Mouse (Mus musculus): ENCODE measurements at regions not wholly inside any gene's neighbourhood (a gene's known extent, or its start where the extent isn't known, plus 50 kb on each side); places are given as distances from the start of the nearest gene placed in this dataset.
"Not testable (repeated sequence)": the region's sequence is repeated elsewhere in the genome, so short reads cannot be mapped to it uniquely, and the experiment has no call there.

DNA sequence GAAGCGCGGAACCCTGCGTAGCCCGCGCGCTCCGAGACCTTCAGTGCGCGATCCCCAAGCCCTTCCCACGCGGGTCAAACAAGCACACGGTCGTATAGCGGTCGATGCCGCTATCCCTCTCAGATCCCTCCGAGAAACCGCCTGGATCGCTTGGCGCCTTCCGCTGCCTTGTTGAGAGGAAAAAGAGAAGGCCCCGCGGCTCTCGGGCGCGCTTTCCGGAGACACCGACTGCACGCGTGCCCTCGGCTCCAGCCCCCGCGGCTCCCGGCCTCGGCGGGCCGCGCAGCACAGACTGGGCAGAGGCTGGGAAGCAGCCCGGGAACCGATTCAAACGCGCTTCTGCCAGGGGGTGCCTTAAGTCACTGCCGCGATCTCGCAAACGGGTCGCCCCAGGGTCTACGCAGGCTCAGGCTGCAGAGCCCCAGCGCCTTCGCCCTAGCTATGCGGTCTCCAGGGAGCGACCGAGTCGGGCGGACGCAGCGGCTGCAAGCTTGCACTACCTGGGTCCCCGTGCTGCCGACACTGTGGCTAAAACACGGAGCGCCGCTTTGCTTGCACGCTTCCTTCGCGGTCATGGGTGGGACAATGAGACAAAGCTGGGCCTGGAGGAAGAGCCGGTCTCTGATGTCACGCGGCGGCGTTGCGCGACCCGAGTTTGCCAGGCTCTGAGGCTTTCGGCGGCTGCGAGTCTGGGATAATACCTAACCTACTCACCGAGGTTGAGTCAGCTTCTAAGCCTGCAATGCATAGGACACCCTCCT, 87.3 kb downstream of the Crisp4 start:
- H3K9ac ChIP-seq, result peak overlapping the region; percentile 67
- H3K27ac ChIP-seq, result peak overlapping the region; percentile 74
- H3K27me3 ChIP-seq (replicated peaks), result peaks cover 13% of the 10 kb centered on the region
- H3K4me3 ChIP-seq, result peak overlapping the region; percentile 71
- no peaks in the 10 kb centered on the region for H3K36me3 ChIP-seq (replicated peaks)
- WGBS, result under 1% methylated on average over 75 of the region's 77 CpGs
- peak overlapping the region; percentile 96 for H3K4me2 ChIP-seq
- no peaks in the 10 kb centered on the region for H3K9me3 ChIP-seq
- H3K4me1 ChIP-seq, result peaks cover 14% of the 10 kb centered on the region
- peak; percentile 89 for ATAC-seq (replicated peaks)

DNA sequence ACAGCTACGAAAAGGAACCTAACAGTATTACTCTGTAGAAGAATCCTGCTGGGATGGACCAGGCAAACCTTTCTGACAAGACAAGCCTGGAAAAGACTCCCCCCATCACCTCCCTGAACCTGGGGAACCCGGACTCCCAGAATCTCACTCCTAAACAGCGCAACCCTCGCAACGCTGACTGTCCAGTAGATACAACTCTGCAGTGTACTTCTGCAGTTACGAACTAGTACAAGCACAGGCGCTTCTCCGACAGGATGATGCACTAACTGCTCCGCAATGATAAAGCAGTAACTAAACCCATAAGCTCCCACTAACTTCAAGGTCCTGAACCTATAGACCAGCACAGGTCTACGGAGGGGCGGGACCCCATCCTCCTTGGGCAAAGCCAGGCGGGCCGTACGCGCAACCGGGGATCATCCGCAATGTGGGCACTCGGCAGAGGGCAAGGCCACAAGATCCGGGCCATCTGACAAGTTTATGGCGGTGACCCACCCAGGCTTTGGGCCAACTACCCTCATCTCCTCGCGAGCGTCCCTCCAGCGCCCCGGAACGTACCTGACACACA, 88.0 kb downstream of the Crisp4 start:
- Histone ChIP-seq H3K4me1 (peaks cover 14% of the 10 kb centered on the region), H3K27ac (peak overlapping the region; percentile 74), H3K36me3 (replicated peaks) (no peaks in the 10 kb centered on the region), H3K4me2 (peak overlapping the region; percentile 96), H3K4me3 (peak overlapping the region; percentile 71), H3K9ac (peak overlapping the region; percentile 67), H3K27me3 (replicated peaks) (peaks cover 13% of the 10 kb centered on the region), H3K9me3 (no peaks in the 10 kb centered on the region)
- ATAC-seq (replicated peaks), result peak; percentile 68
- WGBS, result 1% methylated on average over 26 of the region's 26 CpGs

DNA sequence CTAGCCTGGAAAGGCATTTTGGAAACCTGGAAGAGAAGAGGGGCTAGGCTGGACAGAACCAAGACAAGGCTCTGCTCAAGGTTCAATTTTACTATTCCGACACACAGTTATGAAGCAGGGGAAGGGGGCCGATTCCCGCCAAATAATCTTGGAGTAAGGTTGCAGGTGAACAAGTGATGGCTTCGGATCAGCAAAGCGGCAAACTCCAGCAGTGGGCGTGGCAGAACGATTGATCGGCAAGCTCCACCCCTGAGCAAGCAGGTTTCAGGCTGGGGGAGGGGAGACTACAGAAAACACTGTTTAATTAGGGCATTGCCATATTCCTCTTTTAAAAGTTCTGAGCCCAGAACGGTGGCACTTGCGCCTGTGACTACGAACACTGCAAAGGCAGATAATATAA, 88.7 kb downstream of the Crisp4 start:
- H3K36me3 ChIP-seq (replicated peaks); H3K9ac ChIP-seq; ATAC-seq (replicated peaks); H3K27ac ChIP-seq; H3K9me3 ChIP-seq: not testable (repeated sequence)
- Histone ChIP-seq H3K4me3 (peak overlapping the region; percentile 71), H3K27me3 (replicated peaks) (peaks cover 13% of the 10 kb centered on the region), H3K4me1 (peaks cover 14% of the 10 kb centered on the region), H3K4me2 (peak overlapping the region; percentile 96)
- 10% methylated on average over 11 of the region's 11 CpGs for WGBS

DNA sequence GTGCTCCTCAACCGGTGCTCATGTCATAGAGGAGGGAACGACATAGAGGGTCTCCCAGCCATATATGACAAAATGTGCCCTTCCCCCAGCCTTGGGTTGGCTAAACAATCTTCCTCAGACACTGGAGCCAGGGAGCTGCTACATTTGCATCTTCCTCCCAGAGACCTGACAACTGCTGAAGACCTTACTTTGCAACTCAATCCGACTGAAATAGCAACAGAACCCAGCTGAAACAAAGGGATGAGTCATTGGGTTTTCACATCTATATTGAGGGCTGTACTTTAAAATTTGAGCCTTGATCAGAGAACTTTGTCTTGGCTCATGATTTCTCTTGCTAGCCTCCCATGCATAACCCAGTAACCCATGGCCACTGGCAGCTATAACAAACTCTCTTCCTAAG, 115.5 kb downstream of the Crisp4 start:
- H3K27ac ChIP-seq, result no peak overlapping the region
- 56% methylated on average over 3 of the region's 3 CpGs for WGBS
- no peak overlapping the region for H3K4me3 ChIP-seq
- H3K27me3 ChIP-seq (replicated peaks), result no peaks in the 10 kb centered on the region
- H3K36me3 ChIP-seq (replicated peaks), result no peaks in the 10 kb centered on the region
- H3K4me2 ChIP-seq, result no peak overlapping the region
- no peak overlapping the region for H3K9ac ChIP-seq
- no peak for ATAC-seq (replicated peaks)
- no peaks in the 10 kb centered on the region for H3K4me1 ChIP-seq
- no peaks in the 10 kb centered on the region for H3K9me3 ChIP-seq

DNA sequence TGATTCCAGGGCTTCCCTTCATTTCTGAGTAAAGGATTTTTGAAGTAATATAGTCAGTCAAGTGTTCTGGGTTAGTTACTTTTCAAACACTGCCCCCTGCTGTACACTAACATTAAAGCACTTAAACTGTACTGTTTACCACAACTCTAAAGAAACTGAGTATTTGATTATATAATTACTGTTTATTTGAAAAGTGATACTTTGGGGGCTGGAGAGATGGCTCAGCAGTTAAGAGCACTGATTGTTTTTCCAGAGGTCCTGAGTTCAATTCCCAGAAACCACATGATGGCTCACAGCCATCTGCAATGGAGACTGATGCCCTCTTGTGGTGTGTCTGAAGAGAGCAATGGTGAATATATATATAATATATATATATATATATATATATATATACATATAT, 132.8 kb downstream of the Crisp4 start:
- ATAC-seq (replicated peaks); H3K4me2 ChIP-seq; H3K4me1 ChIP-seq; H3K4me3 ChIP-seq; H3K27ac ChIP-seq; H3K36me3 ChIP-seq (replicated peaks); H3K9ac ChIP-seq; H3K9me3 ChIP-seq; H3K27me3 ChIP-seq (replicated peaks): not testable (repeated sequence)

DNA sequence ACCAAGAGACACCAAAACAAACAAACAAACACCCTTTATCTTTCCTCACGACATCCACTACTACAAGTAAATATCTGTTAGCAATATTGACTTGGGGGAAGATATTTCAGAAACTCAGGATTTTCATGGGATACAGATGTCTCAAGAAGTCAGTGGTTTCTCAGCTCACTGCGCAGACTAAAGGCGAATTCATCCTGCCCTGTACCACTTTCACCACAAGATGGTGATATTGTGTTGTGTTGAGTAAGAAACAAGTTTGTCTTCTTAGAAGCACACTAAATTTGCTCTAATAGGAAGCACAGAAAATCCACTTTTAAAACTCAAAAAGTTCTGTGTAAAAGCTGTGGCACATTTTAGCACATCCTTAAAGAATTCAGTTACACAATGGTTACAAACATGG, 165.1 kb downstream of the Crisp4 start:
- Histone ChIP-seq H3K27me3 (replicated peaks) (no peaks in the 10 kb centered on the region), H3K9ac (no peak overlapping the region), H3K36me3 (replicated peaks) (no peaks in the 10 kb centered on the region), H3K4me2 (no peak overlapping the region), H3K27ac (no peak overlapping the region), H3K9me3 (no peaks in the 10 kb centered on the region), H3K4me1 (no peaks in the 10 kb centered on the region), H3K4me3 (no peak overlapping the region)
- WGBS, result 12% methylated on average over 3 of the region's 3 CpGs
- peak; percentile 88 for ATAC-seq (replicated peaks)

DNA sequence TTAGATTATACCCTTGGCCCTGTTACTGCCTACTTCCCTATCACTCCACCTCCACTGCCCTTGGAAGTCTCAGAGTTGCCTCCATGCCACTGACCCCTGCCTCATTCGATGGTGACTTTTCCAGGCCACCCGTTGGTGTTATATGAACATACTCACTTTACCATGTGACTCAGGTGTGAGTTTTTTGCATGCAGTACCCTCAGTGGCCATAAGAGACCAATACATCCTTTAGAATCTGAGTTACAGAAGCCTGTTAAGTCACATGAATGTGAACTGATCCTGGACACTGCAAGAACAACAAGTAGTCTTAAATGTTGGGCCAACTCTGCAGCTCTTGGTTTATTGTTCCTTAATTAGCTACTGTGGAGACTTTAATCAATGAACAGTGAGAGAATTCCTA, 167.6 kb downstream of the Crisp4 start:
- Histone ChIP-seq H3K9ac (no peak overlapping the region), H3K4me2 (no peak overlapping the region), H3K27me3 (replicated peaks) (no peaks in the 10 kb centered on the region), H3K4me3 (no peak overlapping the region), H3K27ac (no peak overlapping the region), H3K4me1 (no peaks in the 10 kb centered on the region), H3K36me3 (replicated peaks) (no peaks in the 10 kb centered on the region), H3K9me3 (no peaks in the 10 kb centered on the region)
- 84% methylated on average over 2 of the region's 2 CpGs for WGBS
- no peak for ATAC-seq (replicated peaks)

DNA sequence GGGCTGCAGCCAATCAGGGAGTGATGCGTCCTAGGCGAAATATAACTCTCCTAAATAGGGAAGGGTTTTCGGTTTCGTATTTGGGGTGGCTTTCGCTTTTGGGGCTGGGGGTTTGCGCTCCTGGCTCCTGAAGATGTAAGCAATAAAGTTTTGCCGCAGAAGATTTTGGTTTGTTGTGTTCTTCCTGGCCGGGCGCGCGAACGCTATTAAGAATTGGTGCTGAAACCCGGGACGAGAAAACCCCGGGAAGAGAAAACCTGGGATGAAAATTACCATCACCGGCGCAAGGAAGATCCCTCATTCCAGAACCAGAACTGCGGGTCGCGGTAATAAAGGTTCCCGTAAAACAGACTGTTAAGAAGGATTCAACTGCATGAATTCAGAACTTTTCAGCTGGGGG, 188.8 kb downstream of the Crisp4 start:
- not testable (repeated sequence) for ATAC-seq (replicated peaks)
- WGBS, result 97% methylated on average over 18 of the region's 21 CpGs

DNA sequence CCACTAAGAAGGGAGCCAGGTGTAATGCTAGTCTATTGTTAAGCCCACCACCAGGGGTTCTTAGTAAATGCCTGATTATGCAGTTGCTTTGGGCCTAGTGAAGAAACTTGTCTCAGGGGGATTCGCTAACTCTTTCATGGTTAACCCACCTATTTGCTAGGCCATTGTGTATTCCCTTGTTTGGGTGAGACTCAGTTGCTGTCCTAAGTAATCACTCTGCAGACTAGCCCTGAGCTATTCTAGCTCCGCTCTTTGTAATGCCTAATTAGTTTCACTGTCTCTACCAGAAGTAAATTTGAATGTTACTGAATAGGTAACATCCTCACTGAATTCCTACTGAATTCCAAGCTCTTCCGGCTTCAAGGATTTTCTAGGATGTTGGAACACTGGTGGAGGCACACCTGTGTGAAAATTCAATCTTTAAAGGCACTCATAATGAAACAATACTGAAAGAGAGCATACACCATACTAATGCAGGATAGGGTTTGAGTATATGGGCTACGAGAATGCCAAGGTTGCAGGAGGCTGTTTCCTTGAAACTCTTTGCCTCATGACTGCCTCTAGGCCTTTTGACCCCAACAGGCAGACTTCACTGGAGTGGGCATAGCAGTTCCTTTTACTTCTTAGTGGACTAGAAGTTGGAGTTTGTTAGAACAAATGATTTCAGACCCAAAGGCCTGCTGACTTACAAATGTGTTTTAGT, 213.4 kb downstream of the Crisp4 start:
- not testable (repeated sequence) for H3K4me1 ChIP-seq; H3K4me3 ChIP-seq; H3K9me3 ChIP-seq; ATAC-seq (replicated peaks); H3K36me3 ChIP-seq (replicated peaks); H3K27ac ChIP-seq; H3K9ac ChIP-seq; H3K27me3 ChIP-seq (replicated peaks); H3K4me2 ChIP-seq
- 67% methylated on average over 4 of the region's 4 CpGs for WGBS

More for the DNA sequence above, 188.8 kb downstream of the Crisp4 start:
- H3K27me3 ChIP-seq (replicated peaks); H3K4me1 ChIP-seq; H3K4me2 ChIP-seq; H3K27ac ChIP-seq; H3K36me3 ChIP-seq (replicated peaks); H3K9me3 ChIP-seq; H3K9ac ChIP-seq; H3K4me3 ChIP-seq: not testable (repeated sequence)

Data from midbrain, embryonic 15.5 days (tissue).